Mouse (Mus musculus): ENCODE measurements at regions not wholly inside any gene's neighbourhood (a gene's known extent, or its start where the extent isn't known, plus 50 kb on each side); places are given as distances from the start of the nearest gene placed in this dataset.
A peak's percentile ranks its signal among the peaks of the same experiment; 100 is the strongest.

- WGBS: 67% methylated on average over 8 of the region's 8 CpGs
- DNase-seq (ENCODE audit: low spot score): no peak
Measured at GRCm38 (mm10) chr12:109390978-109391377, 61.6 kb upstream of the Dlk1 start.

GRCm38 (mm10) chr12:109393326-109393725 is 59.3 kb upstream of the Dlk1 start:
- no peak overlapping the region for H3K4me2 ChIP-seq (replicated peaks; ENCODE audit: low read depth, low read length)
- H3K36me3 ChIP-seq (ENCODE audit: insufficient read depth, low read length): no peaks in the 10 kb centered on the region
- H3K9me3 ChIP-seq (ENCODE audit: low read length): no peaks in the 10 kb centered on the region
- TF ChIP-seq CTCF (IDR thresholded peaks at IDR 0.05): no peak
- no peak overlapping the region for H3K27ac ChIP-seq (ENCODE audit: low read length)
- no peaks in the 10 kb centered on the region; the same call in 1 of the 2 replicates for H3K27me3 ChIP-seq (replicated peaks; ENCODE audit: insufficient read depth, low read length)
- WGBS: 60% methylated on average over 8 of the region's 8 CpGs
- H3K4me1 ChIP-seq (ENCODE audit: insufficient read depth, low read depth, low read length): no peaks in the 10 kb centered on the region
- H3K4me3 ChIP-seq (ENCODE audit: low read depth, low read length): no peak overlapping the region
- no peak overlapping the region for H3K9ac ChIP-seq (replicated peaks; ENCODE audit: low read depth)
- ATAC-seq (no peak), DNase-seq (ENCODE audit: low spot score) (no peak)

More at GRCm38 (mm10) chr12:109390978-109391377, 61.6 kb upstream of the Dlk1 start:
- Histone ChIP-seq H3K9ac (replicated peaks; ENCODE audit: low read depth) (no peak overlapping the region), H3K9me3 (ENCODE audit: low read length) (no peaks in the 10 kb centered on the region), H3K27me3 (replicated peaks; ENCODE audit: insufficient read depth, low read length) (no peaks in the 10 kb centered on the region; the same call in 1 of the 2 replicates), H3K36me3 (ENCODE audit: insufficient read depth, low read length) (no peaks in the 10 kb centered on the region), H3K4me1 (ENCODE audit: insufficient read depth, low read depth, low read length) (no peaks in the 10 kb centered on the region), H3K4me2 (replicated peaks; ENCODE audit: low read depth, low read length) (no peak overlapping the region), H3K27ac (ENCODE audit: low read length) (no peak overlapping the region), H3K4me3 (ENCODE audit: low read depth, low read length) (no peak overlapping the region)
- ATAC-seq: no peak
- TF ChIP-seq EP300 (IDR thresholded peaks at IDR 0.05) (no peak), CTCF (IDR thresholded peaks at IDR 0.05) (no peak)

- no peaks in the 10 kb centered on the region; the same call in 1 of the 2 replicates for H3K27me3 ChIP-seq (replicated peaks; ENCODE audit: insufficient read depth, low read length)
- H3K4me1 ChIP-seq (ENCODE audit: insufficient read depth, low read depth, low read length): no peaks in the 10 kb centered on the region
- H3K4me3 ChIP-seq (ENCODE audit: low read depth, low read length): no peak overlapping the region
- peak; percentile 99 for TF ChIP-seq CTCF (IDR thresholded peaks at IDR 0.05)
- no peak for TF ChIP-seq EP300 (IDR thresholded peaks at IDR 0.05)
- no peaks in the 10 kb centered on the region for H3K9me3 ChIP-seq (ENCODE audit: low read length)
- WGBS: 3% methylated on average over 15 of the region's 15 CpGs
- H3K27ac ChIP-seq (ENCODE audit: low read length): no peak overlapping the region
- no peak overlapping the region for H3K4me2 ChIP-seq (replicated peaks; ENCODE audit: low read depth, low read length)
- ATAC-seq: peak; percentile 85
- DNase-seq (ENCODE audit: low spot score): peak; percentile 69
- H3K36me3 ChIP-seq (ENCODE audit: insufficient read depth, low read length): no peaks in the 10 kb centered on the region
- H3K9ac ChIP-seq (replicated peaks; ENCODE audit: low read depth): no peak overlapping the region
Measured at GRCm38 (mm10) chr12:109393795-109394194, 58.8 kb upstream of the Dlk1 start.

GRCm38 (mm10) chr12:109394396-109394795 is 58.2 kb upstream of the Dlk1 start:
- WGBS: 85% methylated on average over 11 of the region's 11 CpGs
- H3K36me3 ChIP-seq (ENCODE audit: insufficient read depth, low read length): no peaks in the 10 kb centered on the region
- DNase-seq (ENCODE audit: low spot score): no peak

GRCm38 (mm10) chr12:109396614-109397013 is 56.0 kb upstream of the Dlk1 start:
- H3K9ac ChIP-seq (replicated peaks; ENCODE audit: low read depth): no peak overlapping the region
- no peaks in the 10 kb centered on the region for H3K36me3 ChIP-seq (ENCODE audit: insufficient read depth, low read length)
- no peak overlapping the region for H3K4me2 ChIP-seq (replicated peaks; ENCODE audit: low read depth, low read length)
- H3K27ac ChIP-seq (ENCODE audit: low read length): no peak overlapping the region
- no peak overlapping the region for H3K4me3 ChIP-seq (ENCODE audit: low read depth, low read length)
- H3K9me3 ChIP-seq (ENCODE audit: low read length): no peaks in the 10 kb centered on the region
- TF ChIP-seq CTCF (IDR thresholded peaks at IDR 0.05): no peak
- TF ChIP-seq EP300 (IDR thresholded peaks at IDR 0.05): no peak
- WGBS: 80% methylated on average over 6 of the region's 6 CpGs
- ATAC-seq (no peak), DNase-seq (ENCODE audit: low spot score) (no peak)
- no peaks in the 10 kb centered on the region; the same call in 1 of the 2 replicates for H3K27me3 ChIP-seq (replicated peaks; ENCODE audit: insufficient read depth, low read length)
- peaks cover 12% of the 10 kb centered on the region; the same call in 1 of the 2 replicates for H3K4me1 ChIP-seq (ENCODE audit: insufficient read depth, low read depth, low read length)

More at GRCm38 (mm10) chr12:109394396-109394795, 58.2 kb upstream of the Dlk1 start:
- no peak overlapping the region for H3K4me2 ChIP-seq (replicated peaks; ENCODE audit: low read depth, low read length)
- H3K27ac ChIP-seq (ENCODE audit: low read length): no peak overlapping the region
- ATAC-seq: no peak
- no peaks in the 10 kb centered on the region; the same call in 1 of the 2 replicates for H3K27me3 ChIP-seq (replicated peaks; ENCODE audit: insufficient read depth, low read length)
- no peak overlapping the region for H3K4me3 ChIP-seq (ENCODE audit: low read depth, low read length)
- H3K9me3 ChIP-seq (ENCODE audit: low read length): no peaks in the 10 kb centered on the region
- TF ChIP-seq CTCF (IDR thresholded peaks at IDR 0.05): no peak
- no peak for TF ChIP-seq EP300 (IDR thresholded peaks at IDR 0.05)
- no peak overlapping the region for H3K9ac ChIP-seq (replicated peaks; ENCODE audit: low read depth)
- peaks cover 5% of the 10 kb centered on the region; the same call in 1 of the 2 replicates for H3K4me1 ChIP-seq (ENCODE audit: insufficient read depth, low read depth, low read length)

GRCm38 (mm10) chr12:109397175-109398058 is 55.2 kb upstream of the Dlk1 start:
- H3K4me2 ChIP-seq (replicated peaks; ENCODE audit: low read depth, low read length): no peak overlapping the region
- H3K27me3 ChIP-seq (replicated peaks; ENCODE audit: insufficient read depth, low read length): no peaks in the 10 kb centered on the region; the same call in 1 of the 2 replicates
- H3K27ac ChIP-seq (ENCODE audit: low read length): no peak overlapping the region
- no peaks in the 10 kb centered on the region for H3K36me3 ChIP-seq (ENCODE audit: insufficient read depth, low read length)
- WGBS: 51% methylated on average over 12 of the region's 12 CpGs
- H3K4me1 ChIP-seq (ENCODE audit: insufficient read depth, low read depth, low read length): peaks cover 15% of the 10 kb centered on the region; the same call in 1 of the 2 replicates
- ATAC-seq (no peak), DNase-seq (ENCODE audit: low spot score) (no peak)
- H3K9me3 ChIP-seq (ENCODE audit: low read length): no peaks in the 10 kb centered on the region
- no peak overlapping the region for H3K9ac ChIP-seq (replicated peaks; ENCODE audit: low read depth)
- H3K4me3 ChIP-seq (ENCODE audit: low read depth, low read length): no peak overlapping the region
- TF ChIP-seq EP300 (IDR thresholded peaks at IDR 0.05): no peak
- TF ChIP-seq CTCF (IDR thresholded peaks at IDR 0.05): no peak

Data from lung, postnatal 0 days (tissue).